Mouse (Mus musculus): ENCODE data around the gene Idh2.

Idh2 gene

GRCm38 (mm10) chr7:80123672-80124071 is 8.5 kb upstream of the Idh2 start:
- no peak for DNase-seq (ENCODE audit: low read depth in 2 of 2, low spot score in 2 of 2)

GRCm38 (mm10) chr7:80123115-80123514 is 7.9 kb upstream of the Idh2 start:
- DNase-seq (ENCODE audit: low read depth in 2 of 2, low spot score in 2 of 2), result peak; percentile 21 to 46

GRCm38 (mm10) chr7:80121083-80121482 is 5.9 kb upstream of the Idh2 start:
- no peak for DNase-seq (ENCODE audit: low read depth in 2 of 2, low spot score in 2 of 2)

- DNase-seq (ENCODE audit: low read depth in 2 of 2, low spot score in 2 of 2), result no peak
Measured at GRCm38 (mm10) chr7:80119198-80119597, 4.0 kb upstream of the Idh2 start.

- no peak for DNase-seq (ENCODE audit: low read depth in 2 of 2, low spot score in 2 of 2)
Measured at GRCm38 (mm10) chr7:80116158-80116557, 966 bp upstream of the Idh2 start.

GRCm38 (mm10) chr7:80114451-80115223 is 555 bp downstream of the Idh2 start:
- DNase-seq (ENCODE audit: low read depth in 2 of 2, low spot score in 2 of 2), result peak in 1 of 2 experiments; percentile 49

- DNase-seq (ENCODE audit: low read depth in 2 of 2, low spot score in 2 of 2), result no peak
Measured at GRCm38 (mm10) chr7:80113989-80114388, 1.2 kb downstream of the Idh2 start.

GRCm38 (mm10) chr7:80111066-80112045 is 3.8 kb downstream of the Idh2 start:
- no peak for DNase-seq (ENCODE audit: low read depth in 2 of 2, low spot score in 2 of 2)

- no peak for DNase-seq (ENCODE audit: low read depth in 2 of 2, low spot score in 2 of 2)
Measured at GRCm38 (mm10) chr7:80106441-80106840, 8.8 kb downstream of the Idh2 start.

- no peak for DNase-seq (ENCODE audit: low read depth in 2 of 2, low spot score in 2 of 2)
Measured at GRCm38 (mm10) chr7:80105637-80106390, 9.4 kb downstream of the Idh2 start.

GRCm38 (mm10) chr7:80103335-80103734 is 11.9 kb downstream of the Idh2 start:
- DNase-seq (ENCODE audit: low read depth in 2 of 2, low spot score in 2 of 2), result no peak

- no peak for DNase-seq (ENCODE audit: low read depth in 2 of 2, low spot score in 2 of 2)
Measured at GRCm38 (mm10) chr7:80098389-80098976, 16.7 kb downstream of the Idh2 start.

- no peak for DNase-seq (ENCODE audit: low read depth in 2 of 2, low spot score in 2 of 2)
Measured at GRCm38 (mm10) chr7:80095598-80096309, 19.4 kb downstream of the Idh2 start.

GRCm38 (mm10) chr7:80094481-80094880 is 20.7 kb downstream of the Idh2 start:
- no peak for DNase-seq (ENCODE audit: low read depth in 2 of 2, low spot score in 2 of 2)

- no peak for DNase-seq (ENCODE audit: low read depth in 2 of 2, low spot score in 2 of 2)
Measured at GRCm38 (mm10) chr7:80092351-80093046, 22.7 kb downstream of the Idh2 start.

GRCm38 (mm10) chr7:80091866-80092210 is 23.4 kb downstream of the Idh2 start:
- DNase-seq (ENCODE audit: low read depth in 2 of 2, low spot score in 2 of 2), result no peak

- DNase-seq (ENCODE audit: low read depth in 2 of 2, low spot score in 2 of 2), result peak; percentile 33 to 36
Measured at GRCm38 (mm10) chr7:80091004-80091865, 24.0 kb downstream of the Idh2 start.

GRCm38 (mm10) chr7:80090191-80091003 is 24.8 kb downstream of the Idh2 start:
- no peak for DNase-seq (ENCODE audit: low read depth in 2 of 2, low spot score in 2 of 2)
